Mouse (Mus musculus) forebrain, embryonic 16.5 days (tissue): Measurements from ENCODE around the gene Hsdl2. TPM values are rescaled to one million over a fixed set of nuclear protein-coding genes. Genes with fewer than 3 reads are reported as not detected.

Experiments used
- ATAC-seq: fragments of 200-750 bp; cut with Nextera tagmentation; 2 replicates; pipeline ENCODE4 v1.8.0; 2017; ENCODE audit warnings: mild to moderate bottlenecking, moderate library complexity
- H3K27ac ChIP-seq: fragments of 300-500 bp; sonication (generic); 2 replicates; pipeline ENCODE4 v1.5.1; 2014; ENCODE audit warnings: low read length, control low read depth
- H3K27me3 ChIP-seq: fragments of 300-500 bp; sonication (generic); replicated peaks from 2 replicates; pipeline ENCODE4 v1.6.1; 2014; ENCODE audit warnings: low read length; ENCODE audit not compliant: control insufficient read depth, insufficient read depth
- H3K36me3 ChIP-seq: fragments of 300-500 bp; sonication (generic); 2 replicates; pipeline ENCODE4 v1.6.1; 2014; ENCODE audit not compliant: control insufficient read depth, insufficient read depth
- H3K4me1 ChIP-seq: fragments of 300-500 bp; sonication (generic); replicated peaks from 2 replicates; pipeline ENCODE4 v1.6.1; 2014; ENCODE audit warnings: low read length; ENCODE audit not compliant: control insufficient read depth, insufficient read depth
- H3K4me2 ChIP-seq: fragments of 300-500 bp; sonication (generic); 2 replicates; pipeline ENCODE4 v1.6.1; 2014; ENCODE audit warnings: mild to moderate bottlenecking, low read length, control low read depth
- H3K4me3 ChIP-seq: fragments of 300-500 bp; sonication (generic); replicated peaks from 2 replicates; pipeline ENCODE4 v1.5.1; 2014; ENCODE audit warnings: mild to moderate bottlenecking, low read length, control low read depth
- H3K9ac ChIP-seq: fragments of 300-500 bp; sonication (generic); replicated peaks from 2 replicates; pipeline ENCODE4 v1.6.1; 2014; ENCODE audit warnings: low read depth, low read length, control low read depth
- H3K9me3 ChIP-seq: fragments of 300-500 bp; sonication (generic); 2 replicates; pipeline ENCODE4 v1.6.1; 2016; ENCODE audit warnings: low read length; ENCODE audit not compliant: control insufficient read depth
- WGBS: fragments of 180-500 bp; shearing (Covaris S2); extraction: QIAGEN DNeasy Blood & Tissue Kit; methylation state at CpG from one replicate; pipeline ENCODE4 v1.1.7; 2014; 5-methylcytosine and 5-hydroxymethylcytosine counted together
- polyA plus RNA-seq: library from polyadenylated mRNA; unstranded; fragments of >200 nt; fragmentation: Nextera tagmentation; extraction: Ambion mirVana; gene quantifications from 2 replicates; pipeline ENCODE4 v1.2.1, GENCODE M21; 2015

The Hsdl2 gene
- polyA plus RNA-seq = 19.5 and 23.1 TPM in 2 replicates

DNA sequence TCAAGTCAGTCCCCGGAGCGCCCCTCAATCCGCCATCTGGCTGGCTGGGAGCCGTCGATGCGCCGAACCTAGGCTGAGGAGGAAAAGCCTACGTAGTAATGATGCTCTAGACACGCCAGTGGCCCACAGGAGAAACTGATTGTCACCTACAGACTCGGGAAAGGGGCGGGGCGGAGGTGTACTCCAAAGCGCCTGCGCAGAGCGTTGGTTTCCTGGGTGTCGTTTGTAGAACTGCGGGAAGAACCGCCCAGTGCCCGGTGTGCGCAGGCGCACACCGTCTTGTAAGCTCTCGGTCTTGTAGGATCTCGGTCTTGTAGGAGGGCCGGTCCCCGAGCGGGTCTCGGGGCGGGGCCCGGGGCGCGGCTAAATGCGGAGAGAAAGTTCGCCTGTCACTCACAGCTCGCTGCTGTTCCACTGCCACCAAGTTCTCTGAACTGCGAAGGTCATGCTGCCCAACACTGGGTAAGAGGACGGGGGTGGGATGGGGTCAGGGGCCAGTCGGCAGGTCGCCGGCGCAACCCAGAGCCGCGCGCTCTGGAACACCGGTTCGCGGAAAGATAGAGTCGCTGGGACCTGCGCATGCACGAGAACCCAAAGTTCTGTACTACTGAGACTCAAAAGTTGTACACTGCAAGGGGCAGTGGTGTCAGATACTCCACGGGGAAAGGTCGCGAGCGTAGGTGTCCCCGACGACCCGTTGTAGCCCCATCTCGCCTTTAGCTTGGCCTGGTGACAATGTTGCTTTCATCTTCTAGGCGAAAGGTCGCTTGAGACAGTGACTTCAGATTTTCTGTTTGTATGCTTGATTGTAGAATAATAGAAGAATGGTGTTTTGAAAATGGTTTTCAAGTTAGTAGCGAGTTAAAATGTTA is at the start of gene Hsdl2:
Gene Hsdl2, plus strand, starts transcription at position 250 of the 872 bp plus-strand sequence.
- H3K4me3 ChIP-seq = peak within 1 kb of the TSS; percentile 76
- under 1% methylated on average over 61 of the region's 61 CpGs for WGBS
- peak within 1 kb of the TSS; percentile 70 for H3K9ac ChIP-seq

DNA sequence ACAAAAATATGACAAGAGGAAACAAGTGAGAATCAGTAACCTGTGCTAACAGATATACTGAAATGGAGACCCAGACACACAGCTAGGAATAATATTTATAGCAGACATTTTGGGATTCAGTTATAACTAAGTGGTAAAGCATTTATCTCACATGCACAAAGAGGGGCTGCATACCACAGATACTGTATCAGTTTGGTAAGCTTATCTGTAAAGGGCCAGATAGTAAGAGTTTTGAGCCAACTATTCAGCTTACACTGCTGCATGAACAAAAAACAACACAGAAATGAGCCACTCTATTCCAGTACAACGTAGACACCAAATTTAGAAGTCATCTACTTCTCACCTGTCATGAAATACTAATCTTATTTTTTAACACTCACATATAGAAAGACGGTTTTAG is 48.1 kb upstream of the Hsdl2 start:
- Histone ChIP-seq H3K27ac (no peak overlapping the region), H3K4me1 (no peaks in the 10 kb centered on the region), H3K4me2 (no peak overlapping the region), H3K4me3 (no peak overlapping the region), H3K36me3 (no peaks in the 10 kb centered on the region), H3K9me3 (no peaks in the 10 kb centered on the region), H3K9ac (no peak overlapping the region), H3K27me3 (no peaks in the 10 kb centered on the region)
- ATAC-seq = no peak
- WGBS = 88% methylated on average over 2 of the region's 2 CpGs

More for the DNA sequence above, at the start of gene Hsdl2:
- Histone ChIP-seq H3K27me3 (no peaks in the 10 kb centered on the region), H3K4me1 (peaks cover 7% of the 10 kb centered on the region), H3K27ac (peak within 1 kb of the TSS; percentile 89), H3K9me3 (no peaks in the 10 kb centered on the region), H3K36me3 (no peaks in the 10 kb centered on the region), H3K4me2 (peak within 1 kb of the TSS; percentile 68)
- peak; percentile 97 for ATAC-seq

DNA sequence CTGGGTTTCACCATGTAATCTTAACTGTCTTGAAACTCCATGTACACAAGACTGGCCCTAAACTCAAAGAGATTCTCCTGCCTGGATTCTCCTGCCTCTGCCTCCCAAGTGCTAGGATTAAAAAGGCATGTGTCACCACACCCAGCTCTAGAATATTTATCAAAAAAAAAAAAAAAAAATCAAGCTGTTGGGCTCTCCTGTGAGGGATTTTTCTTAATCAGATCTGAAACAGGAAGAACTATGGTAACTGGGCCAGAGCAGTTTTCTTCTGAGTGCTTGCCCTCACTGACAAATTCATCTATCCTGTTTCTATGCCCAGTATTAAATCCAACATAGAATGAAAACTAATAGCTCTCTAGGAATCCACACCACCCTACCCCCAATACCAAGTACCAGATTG is 45.7 kb upstream of the Hsdl2 start:
- Histone ChIP-seq H3K27ac (no peak overlapping the region), H3K9ac (no peak overlapping the region), H3K4me2 (no peak overlapping the region), H3K4me3 (no peak overlapping the region), H3K27me3 (no peaks in the 10 kb centered on the region), H3K4me1 (no peaks in the 10 kb centered on the region), H3K9me3 (no peaks in the 10 kb centered on the region), H3K36me3 (no peaks in the 10 kb centered on the region)
- no peak for ATAC-seq

DNA sequence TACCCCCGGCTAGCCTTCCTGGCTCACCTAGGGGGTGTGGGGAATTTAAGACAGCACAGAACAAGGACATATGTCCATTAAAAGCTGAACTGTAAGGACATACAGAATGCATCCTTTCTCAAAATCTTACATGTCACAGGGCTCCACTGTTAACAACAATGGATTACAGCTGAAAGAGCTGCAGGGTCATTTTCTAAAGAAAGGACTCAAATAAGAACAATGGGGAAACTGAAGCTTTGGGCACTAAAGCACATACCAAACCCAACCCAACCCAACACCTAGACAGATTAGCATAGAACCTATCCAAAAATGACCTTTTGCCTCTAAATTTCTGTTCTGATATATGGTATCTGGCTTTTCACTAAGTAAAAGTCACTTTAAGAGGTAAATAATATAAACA is 45.1 kb upstream of the Hsdl2 start:
- no peak overlapping the region for H3K4me3 ChIP-seq
- no peak overlapping the region for H3K4me2 ChIP-seq
- no peaks in the 10 kb centered on the region for H3K27me3 ChIP-seq
- no peaks in the 10 kb centered on the region for H3K4me1 ChIP-seq
- no peaks in the 10 kb centered on the region for H3K9me3 ChIP-seq
- H3K27ac ChIP-seq = no peak overlapping the region
- no peak overlapping the region for H3K9ac ChIP-seq
- H3K36me3 ChIP-seq = no peaks in the 10 kb centered on the region
- ATAC-seq = no peak
- WGBS = 91% methylated on average over 1 of the region's 1 CpGs

DNA sequence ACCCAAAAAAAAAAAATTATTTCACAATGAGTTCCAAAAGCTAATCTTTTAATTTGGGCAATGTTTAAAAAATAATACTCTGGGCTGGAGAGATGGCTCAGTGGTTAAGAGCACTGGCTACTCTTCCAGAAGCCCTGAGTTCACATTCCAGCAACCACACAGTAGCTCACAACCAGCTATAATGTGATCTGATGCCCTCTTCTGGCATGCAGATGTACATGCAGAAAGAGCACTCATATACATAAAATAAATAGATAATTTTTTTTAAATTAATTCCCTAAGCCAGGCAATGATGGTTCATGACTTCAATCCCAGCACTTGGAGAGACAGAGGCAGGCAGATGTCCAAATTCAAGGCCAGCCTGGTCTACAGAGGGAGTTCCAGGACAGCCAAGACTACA is 38.4 kb upstream of the Hsdl2 start:
- H3K4me1 ChIP-seq = peaks cover 4% of the 10 kb centered on the region
- no peaks in the 10 kb centered on the region for H3K36me3 ChIP-seq
- no peak overlapping the region for H3K4me3 ChIP-seq
- H3K27me3 ChIP-seq = no peaks in the 10 kb centered on the region
- no peak for ATAC-seq
- no peak overlapping the region for H3K27ac ChIP-seq
- no peak overlapping the region for H3K4me2 ChIP-seq
- H3K9ac ChIP-seq = no peak overlapping the region
- no peaks in the 10 kb centered on the region for H3K9me3 ChIP-seq

DNA sequence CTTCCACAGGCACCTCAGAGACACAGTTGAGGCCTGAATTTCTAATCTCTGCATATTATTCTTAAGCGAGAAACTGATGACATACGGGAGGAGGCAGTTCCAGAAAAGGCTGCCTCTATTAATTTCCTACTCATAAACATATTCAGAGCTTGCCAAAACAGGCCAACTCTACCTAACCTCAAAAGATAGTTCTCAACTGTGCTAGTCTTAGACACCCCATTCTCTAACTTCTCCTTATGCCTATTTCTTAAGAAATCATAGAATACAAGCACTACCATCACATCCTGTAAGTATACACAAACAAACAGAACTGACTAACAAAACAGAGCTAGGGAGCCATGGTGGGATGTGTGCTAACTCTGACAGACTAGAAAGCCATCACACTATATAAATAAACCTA is 36.7 kb upstream of the Hsdl2 start:
- Histone ChIP-seq H3K27me3 (no peaks in the 10 kb centered on the region), H3K4me2 (no peak overlapping the region), H3K9me3 (no peaks in the 10 kb centered on the region), H3K36me3 (no peaks in the 10 kb centered on the region), H3K9ac (no peak overlapping the region), H3K4me1 (peaks cover 4% of the 10 kb centered on the region), H3K27ac (no peak overlapping the region), H3K4me3 (no peak overlapping the region)
- 81% methylated on average over 2 of the region's 2 CpGs for WGBS
- no peak for ATAC-seq

DNA sequence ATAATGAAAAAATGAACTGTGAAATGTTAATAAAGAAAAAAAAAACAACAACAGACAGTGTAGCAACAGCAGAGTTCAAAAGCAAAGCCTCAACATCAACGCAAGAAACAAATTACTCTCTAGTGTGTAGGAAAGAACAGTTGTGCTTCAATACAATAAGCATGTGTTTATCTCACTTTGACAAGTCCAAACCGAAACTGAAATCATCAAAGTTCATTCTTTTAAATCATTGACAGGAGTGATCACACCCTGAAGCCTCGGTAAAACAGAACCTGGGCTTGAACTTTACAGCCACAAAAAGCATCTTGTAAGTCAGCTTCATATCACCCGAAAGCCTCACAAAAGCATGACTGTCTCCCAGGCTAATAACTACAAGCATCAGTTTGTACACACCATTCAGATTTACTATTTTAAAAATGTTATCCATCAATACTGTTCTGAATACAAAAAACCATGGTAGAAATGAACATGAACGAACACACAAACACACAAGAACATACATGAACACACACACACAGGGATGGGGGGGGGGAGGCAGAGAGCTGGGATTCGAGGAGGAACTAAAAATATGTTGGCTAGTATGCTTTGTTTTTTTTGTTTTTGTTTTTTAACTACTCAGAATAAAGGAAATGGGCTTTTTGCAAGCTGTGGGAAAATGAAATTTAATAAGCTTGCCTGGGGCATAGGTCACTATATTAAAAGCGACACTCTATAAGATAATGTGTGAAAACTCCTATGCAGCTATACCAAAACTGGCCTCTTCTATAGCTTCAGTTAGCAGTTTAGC is 34.9 kb upstream of the Hsdl2 start:
- no peak for ATAC-seq
- Histone ChIP-seq H3K4me2 (no peak overlapping the region), H3K9ac (no peak overlapping the region), H3K27me3 (no peaks in the 10 kb centered on the region), H3K4me3 (no peak overlapping the region), H3K4me1 (peaks cover 4% of the 10 kb centered on the region), H3K9me3 (no peaks in the 10 kb centered on the region), H3K36me3 (no peaks in the 10 kb centered on the region), H3K27ac (no peak overlapping the region)
- 73% methylated on average over 7 of the region's 7 CpGs for WGBS

DNA sequence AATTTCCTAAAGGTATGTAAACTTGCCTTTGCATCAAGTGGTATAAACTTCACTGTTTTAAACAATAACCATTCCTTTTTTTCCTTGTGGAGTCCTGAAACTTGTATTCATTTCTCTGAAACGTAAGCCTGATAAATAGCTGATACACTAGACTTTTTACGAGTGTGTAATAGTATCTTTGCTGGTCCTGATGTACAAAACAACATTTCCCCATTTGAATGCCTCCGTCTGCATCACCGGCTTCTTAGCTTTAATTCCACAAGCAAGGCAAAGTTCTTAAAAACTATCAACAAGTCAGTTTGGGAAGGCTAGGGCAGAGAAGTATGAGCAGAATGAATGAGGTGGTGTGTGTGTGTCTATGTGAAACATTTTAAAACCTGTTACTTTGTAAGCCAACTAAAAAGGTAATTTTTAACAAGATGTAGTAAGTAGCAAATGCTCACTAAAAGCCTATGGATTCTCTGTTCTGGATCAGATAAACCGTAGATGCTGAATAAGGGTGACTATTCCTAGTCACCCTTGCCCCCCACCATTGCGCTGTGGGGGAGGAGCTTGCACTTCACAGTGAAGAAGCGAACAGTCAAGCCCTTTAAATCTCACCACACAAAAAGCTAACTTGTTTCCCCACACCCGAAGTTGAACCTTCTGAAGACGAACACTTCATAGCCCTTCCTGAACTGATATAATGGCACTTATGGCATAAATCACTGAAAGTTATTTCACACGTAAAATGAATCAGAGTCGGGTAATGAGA is 34.0 kb upstream of the Hsdl2 start:
- no peaks in the 10 kb centered on the region for H3K27me3 ChIP-seq
- no peak overlapping the region for H3K9ac ChIP-seq
- no peaks in the 10 kb centered on the region for H3K36me3 ChIP-seq
- H3K4me3 ChIP-seq = peak overlapping the region; percentile 90
- ATAC-seq = no peak
- H3K4me2 ChIP-seq = peak overlapping the region; percentile 82
- H3K4me1 ChIP-seq = peaks cover 4% of the 10 kb centered on the region
- 35% methylated on average over 11 of the region's 11 CpGs for WGBS
- H3K27ac ChIP-seq = no peak overlapping the region
- no peaks in the 10 kb centered on the region for H3K9me3 ChIP-seq

DNA sequence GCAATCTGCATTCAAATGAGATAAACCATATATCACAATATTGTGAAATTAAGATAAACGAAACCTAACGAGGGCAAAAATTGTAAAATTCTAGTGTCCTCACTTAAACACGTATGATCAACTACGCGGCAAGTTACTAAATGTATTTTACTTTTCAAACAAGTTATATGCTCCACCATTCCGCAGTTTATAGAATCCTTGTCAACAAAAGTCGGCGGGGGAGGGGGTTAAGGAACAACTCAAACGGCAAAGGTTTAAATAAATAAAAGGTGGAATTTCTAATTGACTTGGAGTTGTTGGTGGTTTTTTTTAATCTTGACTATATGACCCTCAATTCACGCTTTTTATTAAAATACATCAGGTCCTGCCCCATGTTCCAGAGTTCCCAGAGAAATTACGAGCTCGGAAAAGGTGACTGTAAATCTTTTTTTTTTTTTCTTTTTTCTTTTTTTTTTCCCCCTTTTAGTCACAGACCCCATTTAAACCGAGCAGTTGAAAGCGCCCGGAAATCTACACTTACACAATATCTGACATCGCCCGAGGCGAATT is 33.3 kb upstream of the Hsdl2 start:
- ATAC-seq = no peak
- peaks cover 4% of the 10 kb centered on the region for H3K4me1 ChIP-seq
- peak overlapping the region; percentile 90 for H3K4me3 ChIP-seq
- H3K27ac ChIP-seq = no peak overlapping the region
- peak overlapping the region; percentile 89 for H3K9ac ChIP-seq
- H3K27me3 ChIP-seq = no peaks in the 10 kb centered on the region
- peak overlapping the region; percentile 82 for H3K4me2 ChIP-seq
- no peaks in the 10 kb centered on the region for H3K36me3 ChIP-seq
- no peaks in the 10 kb centered on the region for H3K9me3 ChIP-seq
- 6% methylated on average over 18 of the region's 18 CpGs for WGBS
